Mouse (Mus musculus) midbrain, postnatal 0 days (tissue): ENCODE measurements around the gene Tyms. TPM values are rescaled to one million over a fixed set of nuclear protein-coding genes. Genes with fewer than 3 reads are reported as not detected.
"Not testable (repeated sequence)": the region's sequence is repeated elsewhere in the genome, so short reads cannot be mapped to it uniquely, and the experiment has no call there.

Source experiments
- ATAC-seq: fragments of 200-750 bp; cut with Nextera tagmentation; 2 replicates; pipeline ENCODE4 v1.8.0; 2017; ENCODE audit warnings: moderate number of reproducible peaks, mild to moderate bottlenecking, moderate TSS enrichment, moderate library complexity; ENCODE audit not compliant: low FRiP score
- DNase-seq: peaks from one replicate; pipeline ENCODE4 v3.0.0-alpha.2; 2015; ENCODE audit warnings: low spot score
- H3K27ac ChIP-seq: fragments of 300-500 bp; sonication (generic); 2 replicates; pipeline ENCODE4 v1.5.1; 2014; ENCODE audit warnings: low read depth, mild to moderate bottlenecking, low read length, mixed read lengths
- H3K27me3 ChIP-seq: fragments of 300-500 bp; sonication (generic); 2 replicates; pipeline ENCODE4 v1.6.1; 2014; ENCODE audit warnings: low read length, control low read depth, mixed read lengths; ENCODE audit not compliant: insufficient read depth
- H3K36me3 ChIP-seq: fragments of 300-500 bp; sonication (generic); 2 replicates; pipeline ENCODE4 v1.6.1; 2014; ENCODE audit warnings: low read length, control low read depth, mixed read lengths; ENCODE audit not compliant: insufficient read depth
- H3K4me1 ChIP-seq: fragments of 300-500 bp; sonication (generic); 2 replicates; pipeline ENCODE4 v1.6.1; 2014; ENCODE audit warnings: mild to moderate bottlenecking, control low read depth, antibody characterized with exemption, low read length, mixed read lengths; ENCODE audit not compliant: insufficient read depth
- H3K4me2 ChIP-seq: fragments of 300-500 bp; sonication (generic); 2 replicates; pipeline ENCODE4 v1.6.1; 2014; ENCODE audit warnings: low read depth, mild to moderate bottlenecking, low read length, mixed read lengths; ENCODE audit not compliant: poor library complexity, severe bottlenecking
- H3K4me3 ChIP-seq: fragments of 300-500 bp; sonication (generic); 2 replicates; pipeline ENCODE4 v1.5.1; 2014; ENCODE audit warnings: low read depth, mild to moderate bottlenecking, low read length, moderate library complexity
- H3K9ac ChIP-seq: fragments of 300-500 bp; sonication (generic); replicated peaks from 2 replicates; pipeline ENCODE4 v1.6.1; 2014; ENCODE audit warnings: mild to moderate bottlenecking, low read length, moderate library complexity, mixed read lengths; ENCODE audit not compliant: poor library complexity, severe bottlenecking
- H3K9me3 ChIP-seq: fragments of 300-500 bp; sonication (generic); 2 replicates; pipeline ENCODE4 v1.6.1; 2016; ENCODE audit warnings: low read length, control low read depth
- CTCF ChIP-seq: IDR thresholded peaks from 2 replicates; pipeline ENCODE4 v1.5.1; 2016; ENCODE audit warnings: antibody characterized with exemption, mild to moderate bottlenecking
- WGBS: fragments of 180-500 bp; shearing (Covaris S2); extraction: QIAGEN DNeasy Blood & Tissue Kit; methylation state at CpG from one replicate; pipeline ENCODE4 v1.1.7; 2014; 5-methylcytosine and 5-hydroxymethylcytosine counted together
- polyA plus RNA-seq: library from polyadenylated mRNA; unstranded; fragments of >200 nt; fragmentation: Nextera tagmentation; extraction: Ambion mirVana; gene quantifications from 2 replicates; pipeline ENCODE4 v1.2.1, GENCODE M21; 2015
- total RNA-seq: library from RNA; depleted of rRNA; stranded (reverse); fragments of >200 nt; gene quantifications from 2 replicates; pipeline ENCODE4 v1.2.3, GENCODE M21; 2014

The Tyms gene
- total and polyA plus RNA-seq, 2 experiments from 2014 or later: 11.3 to 21.2 TPM

DNA sequence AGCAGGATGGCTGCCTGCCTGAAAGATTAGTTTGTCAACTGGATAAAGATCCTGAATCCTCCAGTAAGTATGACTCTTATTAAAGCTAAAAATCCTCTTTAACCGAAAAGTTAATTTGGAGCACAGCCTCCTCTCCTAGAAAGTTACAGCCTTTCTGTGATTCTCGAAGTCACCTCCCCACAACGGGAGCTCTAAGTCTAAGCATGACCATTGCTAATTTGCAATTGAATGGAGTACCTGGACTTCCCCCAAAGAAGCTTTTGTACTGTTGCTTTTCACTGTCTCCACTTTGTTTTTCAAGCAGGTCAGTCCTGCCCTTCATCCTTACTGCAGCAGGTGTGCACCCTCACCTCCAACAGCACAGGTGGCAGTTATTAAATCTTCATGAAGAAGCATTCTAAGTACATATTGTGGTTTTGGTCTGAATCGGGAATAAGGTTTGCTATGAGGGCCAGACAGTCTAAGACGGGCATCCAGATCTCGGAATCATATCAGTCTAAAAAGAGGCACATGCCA lies 15.1 kb downstream of the Tyms start:
- Histone ChIP-seq H3K27me3 (no peaks in the 10 kb centered on the region), H3K9me3 (no peaks in the 10 kb centered on the region), H3K27ac (no peak overlapping the region), H3K4me1 (no peaks in the 10 kb centered on the region), H3K9ac (no peak overlapping the region), H3K36me3 (peaks cover 4% of the 10 kb centered on the region; the same call in 1 of the 2 replicates), H3K4me3 (no peak overlapping the region), H3K4me2 (no peak overlapping the region)
- no peak for ATAC-seq
- 44% methylated on average over 6 of the region's 6 CpGs for WGBS
- TF ChIP-seq CTCF: no peak
- no peak for DNase-seq

- not testable (repeated sequence) for H3K9ac ChIP-seq, DNase-seq, H3K27ac ChIP-seq, H3K4me3 ChIP-seq, H3K4me2 ChIP-seq, H3K27me3 ChIP-seq, H3K36me3 ChIP-seq, H3K4me1 ChIP-seq, H3K9me3 ChIP-seq, ATAC-seq
- WGBS: 86% methylated on average over 4 of the region's 4 CpGs
Measured at GRCm38 (mm10) chr5:30039841-30040240, 33.6 kb downstream of the Tyms start.

DNA sequence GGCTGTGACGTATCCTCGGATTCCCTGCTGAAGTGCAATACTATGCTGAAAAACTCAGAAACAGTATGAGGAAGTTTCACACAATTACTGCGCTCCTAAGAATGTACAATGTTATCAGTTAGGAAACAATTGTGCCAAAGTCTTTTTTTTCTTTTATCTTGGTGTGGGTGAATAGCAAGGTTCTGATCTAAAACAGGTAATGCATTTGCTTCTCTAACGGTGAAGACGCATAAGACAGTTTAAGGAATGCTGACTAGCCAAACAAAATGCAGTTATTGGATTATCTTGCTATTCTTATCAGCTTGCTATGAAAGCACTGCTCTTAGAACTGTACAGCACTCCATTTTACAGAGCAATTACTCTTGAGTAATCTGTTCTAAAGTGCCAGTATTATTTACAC lies 34.1 kb downstream of the Tyms start:
- WGBS: 90% methylated on average over 5 of the region's 5 CpGs
- not testable (repeated sequence) for H3K9me3 ChIP-seq, ATAC-seq, H3K9ac ChIP-seq, H3K4me1 ChIP-seq, H3K36me3 ChIP-seq, H3K4me3 ChIP-seq, H3K4me2 ChIP-seq, H3K27me3 ChIP-seq, H3K27ac ChIP-seq, DNase-seq

DNA sequence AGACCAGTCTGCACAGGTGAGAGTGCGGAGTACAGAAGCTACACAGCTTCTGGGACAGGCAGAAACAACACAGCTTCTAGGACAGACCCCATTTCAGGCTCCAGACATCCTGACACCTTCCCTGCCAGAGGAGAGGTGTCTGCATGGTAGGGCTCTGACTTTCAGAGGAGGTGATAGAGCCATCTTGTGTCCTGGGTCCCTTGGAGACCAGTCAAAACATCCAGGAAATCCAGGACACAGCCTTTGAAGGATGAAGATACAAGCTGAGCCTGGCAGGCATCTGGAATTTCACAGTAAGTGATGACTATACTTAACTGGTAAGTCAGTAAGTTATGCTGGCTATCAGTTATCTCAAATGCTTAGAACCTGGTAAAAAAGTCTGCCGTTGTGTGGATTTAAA lies 36.3 kb downstream of the Tyms start:
- H3K9ac ChIP-seq, ATAC-seq, H3K4me1 ChIP-seq, H3K36me3 ChIP-seq, H3K4me3 ChIP-seq, DNase-seq, H3K4me2 ChIP-seq, H3K27ac ChIP-seq, H3K27me3 ChIP-seq, H3K9me3 ChIP-seq: not testable (repeated sequence)
- WGBS: 89% methylated on average over 2 of the region's 2 CpGs

GRCm38 (mm10) chr5:30035862-30036261 lies 37.6 kb downstream of the Tyms start:
- not testable (repeated sequence) for H3K27me3 ChIP-seq, DNase-seq, H3K4me3 ChIP-seq, ATAC-seq, H3K4me2 ChIP-seq, H3K27ac ChIP-seq, H3K9ac ChIP-seq, H3K36me3 ChIP-seq, H3K4me1 ChIP-seq, H3K9me3 ChIP-seq
- WGBS: 89% methylated on average over 4 of the region's 4 CpGs

GRCm38 (mm10) chr5:30014580-30014979 lies 58.8 kb downstream of the Tyms start:
- H3K4me2 ChIP-seq: no peak overlapping the region
- H3K4me1 ChIP-seq: no peaks in the 10 kb centered on the region
- H3K9ac ChIP-seq: no peak overlapping the region
- H3K27ac ChIP-seq: no peak overlapping the region
- no peaks in the 10 kb centered on the region for H3K27me3 ChIP-seq
- TF ChIP-seq CTCF: peak; percentile 69
- DNase-seq (peak; percentile 43), ATAC-seq (no peak)
- H3K4me3 ChIP-seq: no peak overlapping the region
- H3K36me3 ChIP-seq: no peaks in the 10 kb centered on the region
- no peaks in the 10 kb centered on the region for H3K9me3 ChIP-seq
- 62% methylated on average over 2 of the region's 2 CpGs for WGBS
